Mouse (Mus musculus) gastrocnemius, adult 2 months (tissue): ENCODE measurements around the gene Ppm1e. TPM values are rescaled to one million over a fixed set of nuclear protein-coding genes. Genes with fewer than 3 reads are reported as not detected.

Experiments used
- DNase-seq: peaks from one replicate; pipeline ENCODE4 v3.0.0; 2022
- H3K27ac ChIP-seq: fragments of 200-600 bp; 2 replicates; pipeline ENCODE4 v1.8.1; 2022; ENCODE audit warnings: mild to moderate bottlenecking
- H3K4me3 ChIP-seq: fragments of 200-600 bp; 2 replicates; pipeline ENCODE4 v1.8.1; 2022; ENCODE audit warnings: mild to moderate bottlenecking, moderate library complexity
- CTCF ChIP-seq: fragments of 200-600 bp; IDR thresholded peaks from 2 replicates; pipeline ENCODE4 v1.8.1; 2022; ENCODE audit warnings: antibody characterized with exemption, mild to moderate bottlenecking, moderate library complexity
- intact Hi-C: fragments of 180-260 bp; cut with DNase I; formaldehyde crosslinking; loops from one replicate; pipeline ENCODE4 v1.15.1; 2025
- total RNA-seq, 2 experiments: library from RNA; stranded (reverse); gene quantifications; 2 replicates each; pipeline ENCODE4 v1.2.3; 2021

The Ppm1e gene
- total RNA-seq, 2 experiments from 2014 or later, result 0.36 to 0.50 TPM

DNA sequence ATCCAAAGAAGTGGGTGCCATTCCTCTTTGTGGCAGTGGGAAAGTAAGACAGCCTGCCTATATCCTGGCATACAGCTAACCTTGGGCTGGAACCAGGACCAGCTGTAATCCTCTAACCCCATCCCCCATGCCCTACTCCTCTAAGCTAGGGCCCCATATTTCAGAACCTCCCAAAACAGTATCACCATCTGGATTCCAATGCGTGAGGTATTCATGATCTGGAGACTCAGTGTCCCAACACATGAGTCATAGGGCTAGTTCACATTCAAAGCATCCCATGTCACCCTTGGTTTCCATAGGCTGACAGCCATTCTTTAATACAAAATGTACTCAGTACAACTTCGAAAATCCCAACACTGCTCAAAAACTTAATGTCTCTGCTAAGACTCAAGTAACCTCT lies 63.2 kb downstream of the Ppm1e start:
- TF ChIP-seq CTCF, result no peak
- Histone ChIP-seq H3K27ac (no peak overlapping the region), H3K4me3 (no peak overlapping the region)
- intact Hi-C loops, result no loop called here
- no peak for DNase-seq

DNA sequence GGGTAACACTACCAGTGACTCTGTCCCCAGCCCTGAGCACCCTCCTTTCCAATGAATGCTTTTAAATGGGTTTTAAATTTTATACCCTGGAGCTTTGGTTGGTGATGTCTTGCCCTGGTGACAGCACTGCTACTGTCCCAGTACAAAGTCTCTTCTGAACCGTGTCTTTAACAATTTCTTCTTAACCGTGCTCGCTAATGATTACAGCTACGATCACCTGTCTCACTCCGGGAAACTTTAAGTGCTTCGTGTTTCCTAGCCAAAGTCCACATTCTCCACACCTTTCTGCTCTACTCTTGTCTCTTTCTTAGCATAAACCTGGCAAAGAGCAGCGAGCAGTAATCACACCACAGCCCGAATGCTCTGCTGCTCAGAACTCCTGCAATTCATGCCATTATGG lies 69.5 kb downstream of the Ppm1e start:
- Histone ChIP-seq H3K27ac (no peak overlapping the region), H3K4me3 (no peak overlapping the region)
- no peak for DNase-seq
- intact Hi-C loops, result no loop called here
- no peak for TF ChIP-seq CTCF

DNA sequence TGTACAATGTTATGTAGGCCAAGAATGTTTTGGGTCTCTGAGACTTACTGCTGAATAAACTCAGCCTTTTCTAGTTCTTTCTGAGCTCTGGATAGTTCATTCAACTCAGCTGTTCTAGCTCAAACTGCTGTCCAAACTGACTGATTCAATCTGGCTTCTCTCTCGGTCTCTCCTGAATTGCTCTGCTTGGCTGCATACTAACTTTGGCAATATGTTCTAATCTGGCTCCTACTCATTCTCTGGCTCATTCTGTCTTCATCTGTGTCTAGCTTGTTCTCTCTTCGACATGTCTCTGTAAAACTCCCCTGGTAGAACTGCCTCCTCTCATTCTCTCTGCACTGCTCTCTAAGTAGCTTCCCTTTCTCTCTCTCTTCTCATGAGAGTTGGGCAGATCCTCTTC lies 72.6 kb downstream of the Ppm1e start:
- no peak overlapping the region for H3K4me3 ChIP-seq
- TF ChIP-seq CTCF, result no peak
- no peak overlapping the region for H3K27ac ChIP-seq
- intact Hi-C loops, result no loop called here
- no peak for DNase-seq

DNA sequence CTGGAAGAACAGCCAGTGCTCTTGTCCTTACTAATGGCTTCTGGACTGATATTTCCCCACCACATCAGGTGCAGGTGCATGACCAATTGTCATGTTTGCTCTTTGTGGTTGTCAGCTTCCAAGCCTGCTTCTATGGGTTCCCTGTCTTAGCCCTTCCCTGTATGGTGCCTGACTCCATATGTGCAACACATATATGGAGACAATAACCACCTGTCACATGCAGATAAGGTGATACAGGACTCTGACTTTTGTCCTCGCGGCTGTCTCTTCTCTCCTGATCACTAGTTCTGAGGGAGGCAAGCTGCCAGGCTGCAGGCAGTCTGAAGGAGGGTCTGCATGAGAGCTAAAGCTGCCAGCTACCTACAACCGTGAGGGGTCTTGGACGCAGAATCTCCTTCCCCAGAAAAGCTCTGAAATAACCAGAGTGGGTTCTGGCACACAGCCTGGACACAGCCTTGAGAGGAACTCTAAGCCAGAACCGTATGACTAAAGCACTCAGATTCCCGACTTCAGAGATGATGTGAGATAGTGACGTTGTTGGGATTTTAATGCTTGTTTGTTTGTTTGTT lies 76.8 kb downstream of the Ppm1e start:
- TF ChIP-seq CTCF, result no peak
- intact Hi-C loops, result no loop called here

DNA sequence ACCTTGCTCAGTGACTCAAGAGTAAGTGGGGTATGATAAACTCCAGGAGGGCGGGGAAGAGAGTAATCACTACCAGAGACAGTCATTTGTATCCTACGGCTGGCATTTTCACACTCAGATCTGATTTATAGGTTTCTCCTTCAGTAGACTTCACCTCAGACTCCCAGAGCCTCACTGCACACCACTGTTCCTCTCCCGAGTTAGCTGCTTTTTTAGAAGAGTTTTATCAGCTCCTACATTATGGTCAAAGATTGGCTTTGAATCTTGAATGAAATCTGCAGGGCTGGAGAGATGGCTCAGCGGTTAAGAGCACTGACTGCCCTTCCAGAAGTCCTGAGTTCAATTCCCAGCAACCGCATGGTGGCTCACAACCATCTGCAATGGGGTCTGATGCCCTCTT lies 79.4 kb downstream of the Ppm1e start:
- no peak overlapping the region for H3K4me3 ChIP-seq
- no peak for TF ChIP-seq CTCF

More for the DNA sequence above, 76.8 kb downstream of the Ppm1e start:
- Histone ChIP-seq H3K27ac (no peak overlapping the region), H3K4me3 (no peak overlapping the region)
- DNase-seq, result no peak

DNA sequence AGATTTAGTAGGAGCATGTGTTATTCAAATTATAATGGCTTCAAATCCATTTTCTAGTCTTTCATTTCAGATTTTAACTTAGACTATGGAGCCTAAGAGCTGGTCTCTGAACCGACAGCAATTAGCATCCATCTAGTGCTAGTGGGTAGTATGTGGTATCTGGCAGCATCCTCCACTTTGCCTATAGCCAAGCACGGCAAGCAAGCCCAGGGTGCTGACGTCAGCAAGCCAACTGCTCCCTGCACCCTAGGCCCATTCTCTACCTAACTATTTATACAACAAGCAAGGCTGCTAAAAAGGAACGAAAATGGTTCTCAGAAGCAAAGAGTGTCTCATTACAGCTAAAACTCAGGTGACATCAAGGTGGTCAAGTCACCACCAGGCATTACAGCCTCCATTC lies 80.0 kb downstream of the Ppm1e start:
- no peak overlapping the region for H3K27ac ChIP-seq
- DNase-seq, result no peak
- intact Hi-C loops, result no loop called here
- no peak overlapping the region for H3K4me3 ChIP-seq
- no peak for TF ChIP-seq CTCF

More for the DNA sequence above, 79.4 kb downstream of the Ppm1e start:
- intact Hi-C loops, result no loop called here
- DNase-seq, result no peak
- H3K27ac ChIP-seq, result no peak overlapping the region

DNA sequence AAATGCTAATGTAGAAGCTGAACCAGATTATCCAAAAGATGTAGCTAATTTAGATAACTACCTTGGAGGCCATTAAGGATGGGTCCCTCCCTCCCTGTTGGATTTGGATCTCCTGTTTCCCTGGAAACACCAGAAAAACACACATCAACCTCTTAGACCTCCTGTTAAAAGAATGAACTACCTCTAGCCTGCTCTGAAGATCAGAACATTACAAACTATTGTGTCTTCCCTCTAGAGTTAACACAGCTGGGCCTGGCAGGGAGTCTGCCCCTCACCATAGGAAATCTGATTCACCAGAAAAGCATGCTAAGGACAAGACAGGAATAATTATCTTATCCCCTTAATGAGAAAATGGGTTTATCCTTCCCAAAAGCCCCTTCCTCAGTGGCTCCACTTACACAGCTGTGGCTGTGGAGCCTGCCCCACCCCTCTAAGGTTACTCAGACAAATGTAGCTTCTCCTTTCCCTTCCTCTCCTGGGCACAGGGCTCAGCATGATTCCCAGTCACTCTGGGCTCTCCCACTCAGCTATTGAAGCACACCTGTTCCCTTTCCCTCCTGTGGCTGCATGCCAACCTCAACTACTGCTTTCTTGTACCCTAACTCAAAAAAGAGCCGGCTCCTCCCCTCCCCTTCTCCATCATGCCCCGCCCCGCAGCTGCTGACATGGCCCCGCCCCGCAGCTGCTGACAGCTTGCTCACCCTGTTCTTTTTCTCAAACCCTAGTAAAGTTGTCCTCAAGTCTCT lies 82.4 kb downstream of the Ppm1e start:
- no peak for TF ChIP-seq CTCF
- H3K27ac ChIP-seq, result peak overlapping the region; percentile 20; the same call in 1 of the 2 replicates
- peak; percentile 31 for DNase-seq
- no peak overlapping the region for H3K4me3 ChIP-seq
- intact Hi-C loops, result no loop called here

DNA sequence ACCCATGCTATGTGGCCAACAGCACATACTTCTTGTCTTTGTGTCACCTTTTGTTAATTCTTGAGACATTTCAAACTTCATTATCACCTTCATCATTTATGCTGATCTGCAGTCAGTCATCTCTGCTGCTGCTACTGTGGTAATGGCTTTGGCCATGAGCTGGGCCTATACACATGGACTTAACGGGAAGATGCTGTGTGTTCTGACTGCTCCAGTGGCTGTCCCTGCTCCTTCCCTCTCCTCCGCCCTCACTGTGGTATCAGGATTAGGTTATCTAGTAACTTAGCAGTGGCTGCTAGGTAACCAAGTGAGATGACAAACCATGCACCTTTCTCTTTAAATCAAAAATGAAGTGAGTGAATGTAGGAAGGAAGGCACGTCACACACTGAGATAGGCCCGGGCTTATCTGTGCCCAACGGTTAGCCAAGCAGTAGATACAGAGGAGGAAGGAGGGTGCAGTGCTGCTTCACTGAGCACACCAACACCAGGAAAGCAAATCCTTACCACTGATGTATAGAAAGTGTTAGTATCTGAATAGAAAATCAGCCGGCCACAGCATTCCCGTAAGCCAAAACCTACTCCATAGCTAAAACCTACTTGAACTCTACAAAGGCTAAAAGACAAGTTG lies 83.3 kb downstream of the Ppm1e start:
- no peak overlapping the region for H3K4me3 ChIP-seq
- no peak for TF ChIP-seq CTCF
- no peak overlapping the region for H3K27ac ChIP-seq
- no peak for DNase-seq
- intact Hi-C loops, result no loop called here

DNA sequence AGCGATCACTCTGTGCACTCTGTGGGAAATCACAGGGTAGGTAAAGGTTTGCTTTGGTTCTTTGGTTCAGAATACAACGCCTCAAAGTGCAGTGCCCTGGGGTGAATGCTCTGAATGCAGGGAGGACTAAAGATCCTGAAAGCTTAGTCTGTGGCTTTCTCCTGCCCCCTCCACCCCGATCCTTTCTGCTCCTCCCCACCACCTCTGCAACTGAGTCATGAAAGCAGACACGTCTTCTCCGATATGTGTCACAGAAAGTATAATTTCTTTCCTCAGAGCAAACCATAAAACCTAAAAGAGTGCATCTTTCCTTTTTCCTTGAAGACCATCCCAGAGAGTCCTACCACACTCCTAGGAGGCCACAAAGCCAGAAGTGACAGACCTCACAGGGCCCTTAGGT lies 86.1 kb downstream of the Ppm1e start:
- no peak overlapping the region for H3K27ac ChIP-seq
- intact Hi-C loops, result no loop called here
- TF ChIP-seq CTCF, result no peak
- no peak for DNase-seq
- H3K4me3 ChIP-seq, result no peak overlapping the region

DNA sequence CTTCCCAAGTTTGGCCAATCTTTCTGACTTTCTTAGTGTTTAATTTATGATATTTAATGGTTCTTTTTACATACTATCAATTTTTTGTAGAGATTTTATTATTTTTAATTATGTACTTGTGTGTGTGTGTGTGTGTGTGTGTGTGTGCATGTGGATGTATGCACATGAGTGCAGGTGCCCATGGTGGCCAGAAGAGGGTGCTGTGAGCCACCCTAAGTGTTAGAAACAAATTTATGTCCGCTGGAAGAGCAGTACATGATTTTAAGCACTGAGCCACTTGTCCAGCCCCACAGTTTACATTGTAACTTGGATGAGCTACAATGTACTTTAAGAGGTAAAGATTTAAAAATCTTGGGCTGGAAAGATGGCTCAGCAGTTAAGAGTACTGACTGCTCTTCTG lies 87.3 kb downstream of the Ppm1e start:
- intact Hi-C loops, result no loop called here
- no peak for TF ChIP-seq CTCF
- H3K27ac ChIP-seq, result no peak overlapping the region
- no peak for DNase-seq
- H3K4me3 ChIP-seq, result no peak overlapping the region

DNA sequence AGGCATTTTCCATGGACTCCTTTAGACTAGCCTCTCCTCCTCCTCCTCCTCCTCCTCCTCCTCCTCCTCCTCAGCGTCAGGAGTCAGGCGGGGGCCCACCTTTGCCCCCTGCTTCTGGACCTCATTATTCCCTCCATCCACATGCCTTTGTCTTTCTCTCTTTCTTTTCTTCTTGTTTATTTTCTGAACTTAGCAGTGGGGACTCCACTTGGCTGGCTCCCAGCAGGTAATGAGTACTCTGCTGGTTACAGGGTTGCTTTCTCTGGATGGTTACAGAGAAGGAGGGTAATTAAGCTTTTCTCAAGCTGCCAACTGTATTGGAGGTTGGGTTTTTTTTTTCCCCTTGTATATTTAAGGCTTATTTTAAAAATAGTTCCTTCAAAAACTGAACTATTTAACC lies 87.9 kb downstream of the Ppm1e start:
- intact Hi-C loops, result no loop called here
- DNase-seq, result no peak
- 0 out of 2 replicates have a peak overlapping the region, but pooled peaks have one; percentile 24 for H3K27ac ChIP-seq
- H3K4me3 ChIP-seq, result no peak overlapping the region
- TF ChIP-seq CTCF, result no peak

DNA sequence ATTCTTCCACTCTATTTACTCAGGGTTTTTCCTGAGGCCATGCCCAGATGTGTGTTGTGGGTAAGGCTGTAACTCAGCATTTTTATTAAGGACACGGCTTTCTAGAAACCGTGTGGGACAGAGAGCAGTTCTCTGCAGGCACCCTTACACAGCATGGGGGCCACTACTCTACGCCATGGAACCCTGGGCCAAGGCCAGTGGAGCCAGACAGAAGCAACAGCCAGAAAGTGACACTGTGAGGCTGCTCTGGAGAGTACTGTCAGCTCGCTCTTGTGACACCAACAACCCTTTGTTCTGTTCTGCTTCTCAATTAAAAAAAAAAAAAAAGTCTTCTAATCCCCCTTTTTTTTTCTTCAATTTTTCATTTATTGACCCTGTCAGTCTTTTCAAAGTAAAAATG lies 88.4 kb downstream of the Ppm1e start:
- no peak overlapping the region for H3K27ac ChIP-seq
- no peak overlapping the region for H3K4me3 ChIP-seq
- DNase-seq, result no peak
- TF ChIP-seq CTCF, result no peak
- intact Hi-C loops, result no loop called here

DNA sequence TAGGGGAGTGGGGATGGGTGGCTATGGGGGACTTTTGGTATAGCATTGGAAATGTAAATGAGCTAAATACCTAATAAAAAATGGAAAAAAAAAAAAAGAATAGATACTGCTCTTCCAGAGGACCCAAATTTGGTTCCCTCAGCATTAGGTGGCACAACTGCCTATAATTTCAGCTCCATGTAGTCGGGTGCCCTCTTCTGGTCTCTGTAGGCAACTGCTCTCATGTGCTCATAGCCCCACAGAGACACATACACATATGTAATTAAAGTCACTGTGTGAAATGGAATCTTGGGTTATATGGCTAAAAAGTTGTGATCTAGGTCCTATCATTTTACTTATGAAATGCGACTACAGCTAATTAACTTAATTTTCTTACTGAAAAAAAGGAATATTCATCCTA lies 90.0 kb downstream of the Ppm1e start:
- DNase-seq, result no peak
- intact Hi-C loops, result no loop called here
- Histone ChIP-seq H3K27ac (no peak overlapping the region), H3K4me3 (no peak overlapping the region)
- peak; percentile 23; the same call in 1 of the 2 replicates for TF ChIP-seq CTCF

DNA sequence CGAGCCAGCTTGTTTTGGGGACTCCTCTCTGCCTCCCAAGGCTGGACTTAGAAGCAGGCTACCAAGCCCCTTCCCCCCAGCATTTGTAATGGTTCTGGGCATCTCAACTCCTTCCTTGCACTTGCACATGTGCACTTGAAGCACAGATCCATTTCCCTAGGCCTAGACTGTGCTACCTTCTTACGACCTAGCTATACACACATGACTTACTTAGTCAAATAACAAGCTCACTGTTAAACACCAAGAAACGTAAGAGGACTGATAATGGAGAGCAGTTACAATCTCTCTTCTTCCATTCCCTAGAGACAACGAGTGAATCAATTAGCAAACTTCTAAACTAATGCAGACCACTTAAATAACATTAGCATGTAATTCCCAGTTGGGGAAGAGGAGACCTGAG lies 92.6 kb downstream of the Ppm1e start:
- intact Hi-C loops, result no loop called here
- DNase-seq, result no peak
- no peak overlapping the region for H3K27ac ChIP-seq
- H3K4me3 ChIP-seq, result no peak overlapping the region
- no peak for TF ChIP-seq CTCF
